15 mouse cellular contexts compared by ENCODE assay signal in genomic region chr8:115199616-115200150, GRCm38 (mm10).
A peak's percentile ranks its signal among the peaks of the same experiment; 100 is the strongest.
DNase-seq lines count a peak whose midpoint lies in the region; ATAC-seq and TF ChIP-seq lines count a peak whose summit lies in the region.
"Had no signal": no experiment of that assay in that cellular context is flagged by ENCODE, and none has a peak within 500 bp of the region (broad histone marks: within the 10 kb centered on the region; RNA-seq: fewer than 3 reads in every experiment).

No protein-coding gene starts in this region.

- ATAC-seq in heart, embryonic 13.5 days (ENCODE audit: extremely low read depth, insufficient number of reproducible peaks, low FRiP score, low TSS enrichment): no peak
- no peak for ATAC-seq in heart, embryonic 11.5 days (replicated peaks; ENCODE audit: insufficient number of reproducible peaks, low FRiP score, low TSS enrichment)
- no peak; the same call in 1 of the 2 replicates for ATAC-seq in lung, embryonic 15.5 days (ENCODE audit: borderline replicate concordance, extremely low read depth, low FRiP score, low TSS enrichment)
- ATAC-seq: activated CD4-positive, CD25-positive, alpha-beta regulatory T cell, adult 4 months; inflammation-experienced regulatory T-cells, adult 6 months had no signal

- peak overlapping the region; percentile 26 for H3K4me2 ChIP-seq in heart, embryonic 13.5 days
- H3K4me2 ChIP-seq in heart, embryonic 11.5 days: no peak overlapping the region
- H3K4me2 ChIP-seq in lung, embryonic 15.5 days: peak overlapping the region; percentile 19; the same call in 1 of the 2 replicates

- no peak for TF ChIP-seq CTCF in lung, adult 2 months (IDR thresholded peaks at IDR 0.05; ENCODE audit: insufficient read depth, low read length)

- no peaks in the 10 kb centered on the region for H3K36me3 ChIP-seq in heart, embryonic 13.5 days
- no peaks in the 10 kb centered on the region for H3K36me3 ChIP-seq in heart, embryonic 11.5 days (ENCODE audit: control insufficient read depth, insufficient read depth, low read length)
- H3K36me3 ChIP-seq in lung, embryonic 15.5 days: no peaks in the 10 kb centered on the region

- no peak overlapping the region for H3K4me3 ChIP-seq in heart, embryonic 13.5 days
- H3K4me3 ChIP-seq in heart, embryonic 11.5 days (ENCODE audit: low read depth, low read length): no peak overlapping the region
- H3K4me3 ChIP-seq in lung, embryonic 15.5 days: no peak overlapping the region
- no peak overlapping the region for H3K4me3 ChIP-seq in lung, adult 2 months (replicated peaks; ENCODE audit: extremely low read depth, low read depth, low read length)
- H3K4me3 ChIP-seq: myocyte had no signal

- DNase-seq in lung, adult 2 months: no peak
- peak; percentile 6 for DNase-seq in brain, adult 2 months (ENCODE audit: low read depth, low spot score)
- DNase-seq in lung, postnatal 10 days: peak; percentile 45
- no peak for DNase-seq in spleen, postnatal 36 days (ENCODE audit: low spot score in 2 of 2)
- DNase-seq in ovary, postnatal 10 days (ENCODE audit: low spot score): no peak
- DNase-seq: adrenal gland, postnatal 36 days; cerebellum, postnatal 36 days; heart, postnatal 4 days; kidney, postnatal 14 days had no signal

- peaks cover 9% of the 10 kb centered on the region; the same call in 1 of the 2 replicates for H3K4me1 ChIP-seq in heart, embryonic 13.5 days
- no peaks in the 10 kb centered on the region for H3K4me1 ChIP-seq in heart, embryonic 11.5 days (ENCODE audit: control insufficient read depth, insufficient read depth, low read length)
- H3K4me1 ChIP-seq in lung, embryonic 15.5 days: peaks cover 12% of the 10 kb centered on the region
- H3K4me1 ChIP-seq in lung, adult 2 months (ENCODE audit: control insufficient read depth, insufficient read depth, low read length): no peaks in the 10 kb centered on the region

- WGBS in heart, embryonic 13.5 days: 18% methylated on average over 14 of the region's 14 CpGs
- 21% methylated on average over 14 of the region's 14 CpGs for WGBS in heart, embryonic 11.5 days (ENCODE audit: insufficient replicate concordance)
- WGBS in lung, embryonic 15.5 days: 24% methylated on average over 14 of the region's 14 CpGs
- WGBS in lung, adult 2 months: 47% methylated on average over 14 of the region's 14 CpGs

- H3K27ac ChIP-seq in heart, embryonic 13.5 days (replicated peaks): no peak overlapping the region
- no peak overlapping the region for H3K27ac ChIP-seq in heart, embryonic 11.5 days (ENCODE audit: low read depth, low read length)
- H3K27ac ChIP-seq in lung, embryonic 15.5 days: no peak overlapping the region

- no peaks in the 10 kb centered on the region for H3K9me3 ChIP-seq in heart, embryonic 13.5 days
- 0 out of 2 replicates have a peak, but pooled peaks cover 2% of the 10 kb centered on the region for H3K9me3 ChIP-seq in heart, embryonic 11.5 days (replicated peaks; ENCODE audit: control insufficient read depth, low read length)
- no peaks in the 10 kb centered on the region for H3K9me3 ChIP-seq in lung, embryonic 15.5 days

- H3K9ac ChIP-seq in heart, embryonic 13.5 days: no peak overlapping the region
- H3K9ac ChIP-seq in heart, embryonic 11.5 days (ENCODE audit: low read depth, low read length): no peak overlapping the region
- H3K9ac ChIP-seq in lung, embryonic 15.5 days: 0 out of 2 replicates have a peak overlapping the region, but pooled peaks have one; percentile 2

- no peak for TF ChIP-seq POLR2A in lung, adult 2 months (IDR thresholded peaks at IDR 0.05; ENCODE audit: borderline replicate concordance, extremely low read depth, low read depth, low read length)

- peaks cover 36% of the 10 kb centered on the region for H3K27me3 ChIP-seq in heart, embryonic 13.5 days (replicated peaks)
- H3K27me3 ChIP-seq in heart, embryonic 11.5 days (ENCODE audit: control insufficient read depth, insufficient read depth, low read length): peaks cover 19% of the 10 kb centered on the region
- peaks cover 7% of the 10 kb centered on the region; the same call in 1 of the 2 replicates for H3K27me3 ChIP-seq in lung, embryonic 15.5 days

Comparison
In these comparisons a context has a peak if more than half of its experiments do, and no peak if none do; other contexts are left out.
1. DNase-seq: peak in brain, adult 2 months (single experiment) and lung, postnatal 10 days (single experiment); none in lung, adult 2 months (single experiment), spleen, postnatal 36 days (0 of 2) and ovary, postnatal 10 days (single experiment).